Mouse (Mus musculus): ENCODE data around the gene Stox2. TPM values are rescaled to one million over a fixed set of nuclear protein-coding genes. Genes with fewer than 3 reads are reported as not detected.

The Stox2 gene
- polyA plus RNA-seq, 1 experiment from 2014 or later, result 0.54 TPM

- ATAC-seq (no peak), DNase-seq (no peak)
- Histone ChIP-seq H3K27me3 (ENCODE audit: insufficient read depth, low read length) (peaks cover 33% of the 10 kb centered on the region), H3K9me3 (ENCODE audit: low read length) (no peaks in the 10 kb centered on the region), H3K4me3 (ENCODE audit: low read depth, low read length) (no peak overlapping the region), H3K9ac (replicated peaks) (no peak overlapping the region), H3K36me3 (replicated peaks; ENCODE audit: insufficient read depth, low read length) (no peaks in the 10 kb centered on the region), H3K4me2 (ENCODE audit: low read depth, low read length) (no peak overlapping the region), H3K27ac (ENCODE audit: low read depth) (no peak overlapping the region), H3K4me1 (ENCODE audit: insufficient read depth) (peaks cover 11% of the 10 kb centered on the region)
- TF ChIP-seq CTCF (IDR thresholded peaks at IDR 0.05; ENCODE audit: low read depth), result no peak
- no peak for TF ChIP-seq EP300 (IDR thresholded peaks at IDR 0.05; ENCODE audit: low read depth)
- WGBS (ENCODE audit: insufficient replicate concordance), result 84% methylated on average over 21 of the region's 21 CpGs
Observed at GRCm38 (mm10) chr8:47284329-47285326, 161.5 kb downstream of the Stox2 start.

- DNase-seq, result no peak
- no peaks in the 10 kb centered on the region for H3K36me3 ChIP-seq (replicated peaks; ENCODE audit: insufficient read depth, low read length)
- no peak overlapping the region for H3K4me3 ChIP-seq (ENCODE audit: low read depth, low read length)
- no peak for TF ChIP-seq CTCF (IDR thresholded peaks at IDR 0.05; ENCODE audit: low read depth)
- TF ChIP-seq EP300 (IDR thresholded peaks at IDR 0.05; ENCODE audit: low read depth), result no peak
- H3K9ac ChIP-seq (replicated peaks), result no peak overlapping the region
- WGBS (ENCODE audit: insufficient replicate concordance), result 78% methylated on average over 10 of the region's 10 CpGs
- H3K27ac ChIP-seq (ENCODE audit: low read depth), result no peak overlapping the region
- H3K4me2 ChIP-seq (ENCODE audit: low read depth, low read length), result no peak overlapping the region
- no peaks in the 10 kb centered on the region for H3K9me3 ChIP-seq (ENCODE audit: low read length)
- H3K27me3 ChIP-seq (ENCODE audit: insufficient read depth, low read length), result no peaks in the 10 kb centered on the region
- ATAC-seq, result no peak
- H3K4me1 ChIP-seq (ENCODE audit: insufficient read depth), result no peaks in the 10 kb centered on the region
Observed at GRCm38 (mm10) chr8:47279898-47280297, 166.3 kb downstream of the Stox2 start.

GRCm38 (mm10) chr8:47278211-47278610, 168.0 kb downstream of the Stox2 start:
- 78% methylated on average over 3 of the region's 3 CpGs for WGBS (ENCODE audit: insufficient replicate concordance)
- no peaks in the 10 kb centered on the region for H3K4me1 ChIP-seq (ENCODE audit: insufficient read depth)
- no peak overlapping the region for H3K27ac ChIP-seq (ENCODE audit: low read depth)
- H3K9me3 ChIP-seq (ENCODE audit: low read length), result no peaks in the 10 kb centered on the region
- TF ChIP-seq EP300 (IDR thresholded peaks at IDR 0.05; ENCODE audit: low read depth), result no peak
- no peak for TF ChIP-seq CTCF (IDR thresholded peaks at IDR 0.05; ENCODE audit: low read depth)
- H3K27me3 ChIP-seq (ENCODE audit: insufficient read depth, low read length), result no peaks in the 10 kb centered on the region
- H3K4me3 ChIP-seq (ENCODE audit: low read depth, low read length), result no peak overlapping the region
- H3K36me3 ChIP-seq (replicated peaks; ENCODE audit: insufficient read depth, low read length), result no peaks in the 10 kb centered on the region
- DNase-seq (no peak), ATAC-seq (no peak)
- no peak overlapping the region for H3K9ac ChIP-seq (replicated peaks)
- H3K4me2 ChIP-seq (ENCODE audit: low read depth, low read length), result no peak overlapping the region

GRCm38 (mm10) chr8:47268931-47269330, 177.2 kb downstream of the Stox2 start:
- no peaks in the 10 kb centered on the region for H3K9me3 ChIP-seq (ENCODE audit: low read length)
- no peak overlapping the region for H3K27ac ChIP-seq (ENCODE audit: low read depth)
- ATAC-seq (no peak), DNase-seq (no peak)
- TF ChIP-seq CTCF (IDR thresholded peaks at IDR 0.05; ENCODE audit: low read depth) (no peak), EP300 (IDR thresholded peaks at IDR 0.05; ENCODE audit: low read depth) (no peak)
- WGBS (ENCODE audit: insufficient replicate concordance), result 71% methylated on average over 6 of the region's 6 CpGs
- no peaks in the 10 kb centered on the region for H3K27me3 ChIP-seq (ENCODE audit: insufficient read depth, low read length)
- no peaks in the 10 kb centered on the region for H3K36me3 ChIP-seq (replicated peaks; ENCODE audit: insufficient read depth, low read length)
- no peak overlapping the region for H3K4me2 ChIP-seq (ENCODE audit: low read depth, low read length)
- H3K9ac ChIP-seq (replicated peaks), result no peak overlapping the region
- H3K4me3 ChIP-seq (ENCODE audit: low read depth, low read length), result no peak overlapping the region
- H3K4me1 ChIP-seq (ENCODE audit: insufficient read depth), result no peaks in the 10 kb centered on the region

GRCm38 (mm10) chr8:47268062-47268822, 177.9 kb downstream of the Stox2 start:
- Histone ChIP-seq H3K4me1 (ENCODE audit: insufficient read depth) (no peaks in the 10 kb centered on the region), H3K27ac (ENCODE audit: low read depth) (no peak overlapping the region; the same call in 1 of the 2 replicates), H3K27me3 (ENCODE audit: insufficient read depth, low read length) (no peaks in the 10 kb centered on the region), H3K9ac (replicated peaks) (no peak overlapping the region), H3K9me3 (ENCODE audit: low read length) (no peaks in the 10 kb centered on the region), H3K4me3 (ENCODE audit: low read depth, low read length) (no peak overlapping the region), H3K4me2 (ENCODE audit: low read depth, low read length) (peak overlapping the region; percentile 3; the same call in 1 of the 2 replicates), H3K36me3 (replicated peaks; ENCODE audit: insufficient read depth, low read length) (no peaks in the 10 kb centered on the region)
- DNase-seq, result no peak
- ATAC-seq, result peak; percentile 41; the same call in 1 of the 2 replicates
- WGBS (ENCODE audit: insufficient replicate concordance), result 46% methylated on average over 21 of the region's 21 CpGs
- TF ChIP-seq CTCF (IDR thresholded peaks at IDR 0.05; ENCODE audit: low read depth) (no peak), EP300 (IDR thresholded peaks at IDR 0.05; ENCODE audit: low read depth) (no peak)

Data from liver, postnatal 0 days (tissue).